Mouse (Mus musculus) thymus, adult 2 months (tissue): Measurements from ENCODE around the gene Slco3a1. TPM values are rescaled to one million over a fixed set of nuclear protein-coding genes. Genes with fewer than 3 reads are reported as not detected.

Experiments used
- DNase-seq: peaks from one replicate; pipeline ENCODE4 v3.0.0; 2021
- H3K27ac ChIP-seq: fragments of 200-500 bp; 2 replicates; pipeline ENCODE4 v1.5.1; 2012; ENCODE audit warnings: low read length, control low read depth; ENCODE audit not compliant: control insufficient read depth, insufficient read depth
- H3K27me3 ChIP-seq: fragments of 200-500 bp; 2 replicates; pipeline ENCODE4 v1.6.1; 2012; ENCODE audit warnings: mild to moderate bottlenecking, low read length, moderate library complexity, mixed read lengths; ENCODE audit not compliant: control insufficient read depth, insufficient read depth
- H3K36me3 ChIP-seq: fragments of 200-500 bp; 2 replicates; pipeline ENCODE4 v1.6.1; 2012; ENCODE audit warnings: mild to moderate bottlenecking, low read length, moderate library complexity; ENCODE audit not compliant: control insufficient read depth, insufficient read depth
- H3K4me1 ChIP-seq: fragments of 200-500 bp; replicated peaks from 2 replicates; pipeline ENCODE4 v1.6.1; 2012; ENCODE audit warnings: low read length; ENCODE audit not compliant: control insufficient read depth, insufficient read depth
- H3K4me3 ChIP-seq: fragments of 200-500 bp; 2 replicates; pipeline ENCODE4 v1.5.1; 2012; ENCODE audit warnings: mild to moderate bottlenecking, low read length, control low read depth, moderate library complexity; ENCODE audit not compliant: control insufficient read depth, insufficient read depth
- CTCF ChIP-seq: fragments of 200-500 bp; IDR thresholded peaks from 2 replicates; pipeline ENCODE4 v1.5.1; 2012; ENCODE audit warnings: mild to moderate bottlenecking, control low read depth, low read length, moderate library complexity, borderline replicate concordance; ENCODE audit not compliant: control insufficient read depth, poor library complexity, insufficient read depth; ENCODE audit errors: extremely low read depth
- POLR2A ChIP-seq: fragments of 200-500 bp; IDR thresholded peaks from 2 replicates; pipeline ENCODE4 v1.6.1; 2012; ENCODE audit warnings: mild to moderate bottlenecking, low read length, control low read depth, moderate library complexity; ENCODE audit not compliant: control insufficient read depth, poor library complexity, insufficient read depth; ENCODE audit errors: extremely low read depth
- WGBS: fragments of 180-500 bp; shearing (Covaris S2); methylation state at CpG from one replicate; pipeline ENCODE4 v1.1.7; 2018; 5-methylcytosine and 5-hydroxymethylcytosine counted together
- polyA plus RNA-seq: library from polyadenylated mRNA; depleted of rRNA; stranded (reverse); fragments of >200 nt; gene quantifications from 2 replicates; pipeline ENCODE4 v1.2.3, GENCODE M21; 2012

The Slco3a1 gene
- polyA plus RNA-seq, 1 experiment = 86.0 TPM

DNA sequence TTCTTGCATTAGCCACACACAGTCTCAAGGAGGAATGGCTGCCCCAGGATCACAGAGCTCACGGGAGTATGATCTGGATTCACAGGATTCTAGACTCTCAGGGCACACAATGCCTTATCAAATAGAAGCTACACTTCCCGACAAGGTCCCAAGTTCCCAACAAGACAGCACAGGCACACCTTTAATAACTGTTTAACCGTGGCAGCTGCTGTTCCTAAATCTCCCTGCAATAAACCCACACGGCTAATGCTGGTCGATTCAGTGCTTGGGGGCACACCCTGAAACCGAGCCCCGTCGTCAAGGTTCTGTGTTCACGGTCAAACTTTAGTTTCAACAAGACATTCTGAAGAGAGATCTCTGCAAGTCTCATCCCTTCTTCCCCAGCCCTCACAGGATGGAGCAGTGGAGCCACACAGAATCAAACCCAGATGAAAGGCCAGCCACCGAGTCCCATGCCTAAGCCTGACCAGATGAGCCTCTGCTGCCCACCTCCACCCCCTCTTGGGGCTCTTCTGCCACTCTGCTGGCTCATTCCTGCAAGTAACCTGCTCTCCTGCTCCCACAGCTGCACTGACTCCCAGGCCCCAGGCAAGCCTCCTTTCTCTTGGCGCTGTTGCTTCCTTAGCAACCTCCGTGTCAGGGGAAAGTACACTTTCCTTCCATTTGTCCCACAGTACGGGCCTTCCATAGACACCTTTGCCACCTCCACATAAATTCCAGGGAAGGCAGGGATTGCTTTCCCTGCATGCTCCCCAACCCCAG is 200.7 kb downstream of the Slco3a1 start:
- no peak for TF ChIP-seq POLR2A
- DNase-seq = no peak
- H3K4me3 ChIP-seq = no peak overlapping the region
- no peak overlapping the region for H3K27ac ChIP-seq
- no peaks in the 10 kb centered on the region for H3K4me1 ChIP-seq
- no peaks in the 10 kb centered on the region for H3K36me3 ChIP-seq
- WGBS = 96% methylated on average over 13 of the region's 13 CpGs
- no peaks in the 10 kb centered on the region for H3K27me3 ChIP-seq

GRCm38 (mm10) chr7:74353240-74353639 is 201.3 kb downstream of the Slco3a1 start:
- Histone ChIP-seq H3K4me1 (no peaks in the 10 kb centered on the region), H3K36me3 (no peaks in the 10 kb centered on the region), H3K27me3 (no peaks in the 10 kb centered on the region), H3K27ac (no peak overlapping the region), H3K4me3 (no peak overlapping the region)
- DNase-seq = no peak
- TF ChIP-seq CTCF = no peak
- no peak for TF ChIP-seq POLR2A
- 95% methylated on average over 7 of the region's 7 CpGs for WGBS

DNA sequence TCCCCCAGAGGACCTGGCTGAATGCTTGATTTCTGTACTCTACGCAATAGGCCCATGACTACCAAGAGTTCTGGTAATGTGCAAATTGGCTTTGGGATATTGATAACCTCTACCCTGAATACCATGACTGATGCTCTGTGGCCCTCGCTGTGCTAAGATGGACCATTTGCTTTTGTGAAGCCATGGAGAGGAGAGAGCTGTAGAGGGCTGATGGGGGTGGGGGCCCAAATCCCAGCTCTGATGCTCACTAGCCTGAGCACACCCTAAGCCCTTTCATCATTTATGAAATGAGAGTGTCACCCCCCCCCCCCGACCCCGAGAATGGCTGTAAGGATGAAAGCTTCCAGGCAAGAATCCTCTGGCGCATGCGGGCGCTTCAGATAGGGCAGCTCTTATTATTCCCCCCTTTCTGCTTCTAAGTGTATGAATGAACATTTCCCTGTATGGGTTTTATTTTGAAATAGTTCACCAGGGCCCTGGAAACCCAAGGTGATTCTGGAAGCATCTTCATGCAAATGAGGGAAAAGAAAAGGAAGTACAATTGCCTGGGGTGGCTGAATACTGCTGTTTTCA is 206.2 kb downstream of the Slco3a1 start:
- Histone ChIP-seq H3K27me3 (no peaks in the 10 kb centered on the region), H3K4me3 (no peak overlapping the region), H3K4me1 (peaks cover 7% of the 10 kb centered on the region), H3K27ac (no peak overlapping the region), H3K36me3 (0 out of 2 replicates have a peak, but pooled peaks cover 3% of the 10 kb centered on the region)
- WGBS = over 99% methylated on average over 7 of the region's 7 CpGs
- no peak for TF ChIP-seq CTCF
- no peak for TF ChIP-seq POLR2A
- DNase-seq = no peak

GRCm38 (mm10) chr7:74347026-74347425 is 207.6 kb downstream of the Slco3a1 start:
- Histone ChIP-seq H3K36me3 (0 out of 2 replicates have a peak, but pooled peaks cover 3% of the 10 kb centered on the region), H3K4me1 (peaks cover 10% of the 10 kb centered on the region), H3K27ac (no peak overlapping the region), H3K4me3 (no peak overlapping the region), H3K27me3 (no peaks in the 10 kb centered on the region)
- no peak for DNase-seq
- 96% methylated on average over 9 of the region's 9 CpGs for WGBS
- TF ChIP-seq POLR2A (no peak), CTCF (no peak)

DNA sequence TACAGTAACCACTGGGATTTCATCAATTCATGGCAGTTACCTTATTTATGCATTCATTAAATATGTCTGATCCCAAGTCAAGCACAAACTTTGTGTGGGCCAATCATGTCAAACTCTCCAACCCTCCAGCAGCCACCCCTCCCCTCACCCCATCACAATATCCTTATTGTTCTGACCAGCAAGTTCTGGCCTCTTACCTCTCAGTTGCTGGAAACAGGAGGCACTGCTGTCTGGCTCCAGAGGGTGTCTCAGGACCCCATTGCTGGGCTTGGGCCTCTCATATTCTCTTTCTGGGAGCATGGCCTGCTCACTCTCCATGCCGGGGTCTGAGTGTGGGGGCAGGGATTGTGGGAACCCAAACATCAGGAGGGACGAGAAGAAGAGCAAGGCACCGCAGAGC is 208.1 kb downstream of the Slco3a1 start:
- Histone ChIP-seq H3K27ac (no peak overlapping the region), H3K4me3 (no peak overlapping the region), H3K4me1 (peaks cover 16% of the 10 kb centered on the region), H3K27me3 (no peaks in the 10 kb centered on the region), H3K36me3 (0 out of 2 replicates have a peak, but pooled peaks cover 3% of the 10 kb centered on the region)
- no peak for DNase-seq
- TF ChIP-seq POLR2A (no peak), CTCF (no peak)
- 88% methylated on average over 3 of the region's 3 CpGs for WGBS

DNA sequence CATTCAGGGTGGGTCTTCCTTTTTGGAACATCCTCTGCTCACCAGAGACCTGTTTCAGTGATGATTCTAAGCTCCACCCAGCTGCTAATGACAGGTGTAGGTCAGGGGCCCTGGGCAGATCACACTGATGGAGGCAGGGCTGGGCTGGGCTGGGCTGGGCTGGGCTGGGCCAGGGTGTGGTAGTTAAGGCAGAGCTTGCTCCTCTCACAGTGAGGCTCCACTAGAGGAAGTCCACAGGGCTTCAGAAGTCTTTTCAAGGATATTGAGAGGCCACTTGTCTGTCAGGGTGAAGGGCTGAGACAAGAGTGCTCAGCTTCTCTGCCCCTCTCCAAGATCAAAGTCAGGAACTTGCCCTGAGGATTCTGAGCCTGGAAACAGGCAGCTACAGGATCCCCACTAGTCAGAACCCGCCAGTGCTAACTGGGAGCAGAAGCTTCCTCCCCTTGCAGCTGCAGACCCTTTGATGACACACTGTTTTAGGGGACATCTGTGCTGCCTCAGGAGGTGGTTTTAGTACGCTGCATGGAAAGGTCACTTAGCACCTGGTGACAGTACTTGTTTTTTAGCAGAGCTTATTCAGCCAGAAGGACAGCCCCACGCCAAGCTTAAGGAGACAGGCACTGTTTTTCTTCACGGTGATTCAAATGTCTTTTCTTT is 213.3 kb downstream of the Slco3a1 start:
- H3K27me3 ChIP-seq = no peaks in the 10 kb centered on the region
- no peak for TF ChIP-seq POLR2A
- no peak for TF ChIP-seq CTCF
- no peak overlapping the region for H3K4me3 ChIP-seq
- H3K4me1 ChIP-seq = peaks cover 34% of the 10 kb centered on the region
- peak; percentile 45 for DNase-seq
- 11% methylated on average over 4 of the region's 4 CpGs for WGBS
- H3K27ac ChIP-seq = peak overlapping the region; percentile 85
- 0 out of 2 replicates have a peak, but pooled peaks cover under 1% of the 10 kb centered on the region for H3K36me3 ChIP-seq
